In genomic region chr4:132747664-132748259, GRCm38 (mm10) we compare ENCODE assay signal across 8 mouse cellular contexts. TPM values are rescaled to one million over a fixed set of nuclear protein-coding genes. Genes with fewer than 3 reads are reported as not detected.
DNase-seq lines count a peak whose midpoint lies in the region; ATAC-seq and TF ChIP-seq lines count a peak whose summit lies in the region.

No protein-coding gene starts in this region.

- 0 out of 2 replicates have a peak overlapping the region, but pooled peaks have one; percentile 3 for H3K4me3 ChIP-seq in heart, postnatal 0 days (ENCODE audit: low read depth, low read length)
- H3K4me3 ChIP-seq in limb, embryonic 15.5 days: no peak overlapping the region
- H3K4me3 ChIP-seq in midbrain, embryonic 15.5 days: no peak overlapping the region
- H3K4me3 ChIP-seq in forebrain, embryonic 13.5 days: no peak overlapping the region

- H3K27me3 ChIP-seq in heart, postnatal 0 days (ENCODE audit: control insufficient read depth, insufficient read depth, low read length): no peaks in the 10 kb centered on the region
- H3K27me3 ChIP-seq in limb, embryonic 15.5 days: no peaks in the 10 kb centered on the region
- no peaks in the 10 kb centered on the region for H3K27me3 ChIP-seq in midbrain, embryonic 15.5 days (replicated peaks)
- H3K27me3 ChIP-seq in forebrain, embryonic 13.5 days: no peaks in the 10 kb centered on the region

- no peaks in the 10 kb centered on the region for H3K9me3 ChIP-seq in heart, postnatal 0 days (replicated peaks; ENCODE audit: control insufficient read depth, low read length)
- no peaks in the 10 kb centered on the region for H3K9me3 ChIP-seq in limb, embryonic 15.5 days
- H3K9me3 ChIP-seq in midbrain, embryonic 15.5 days: no peaks in the 10 kb centered on the region
- no peaks in the 10 kb centered on the region for H3K9me3 ChIP-seq in forebrain, embryonic 13.5 days (replicated peaks)

- peaks cover 10% of the 10 kb centered on the region for H3K4me1 ChIP-seq in heart, postnatal 0 days (ENCODE audit: control insufficient read depth, insufficient read depth)
- no peaks in the 10 kb centered on the region for H3K4me1 ChIP-seq in limb, embryonic 15.5 days
- H3K4me1 ChIP-seq in midbrain, embryonic 15.5 days: peaks cover 15% of the 10 kb centered on the region
- 0 out of 2 replicates have a peak, but pooled peaks cover 9% of the 10 kb centered on the region for H3K4me1 ChIP-seq in forebrain, embryonic 13.5 days

- ATAC-seq in heart, postnatal 0 days (ENCODE audit: insufficient read depth, low read depth): peak; percentile 76
- no peak for ATAC-seq in limb, embryonic 15.5 days (ENCODE audit: insufficient number of reproducible peaks, low FRiP score, low TSS enrichment, low read depth)
- ATAC-seq in midbrain, embryonic 15.5 days (replicated peaks): no peak
- ATAC-seq in forebrain, embryonic 13.5 days: no peak

- 46% methylated on average over 9 of the region's 9 CpGs for WGBS in heart, postnatal 0 days
- WGBS in limb, embryonic 15.5 days: 69% methylated on average over 9 of the region's 9 CpGs
- WGBS in midbrain, embryonic 15.5 days: 80% methylated on average over 9 of the region's 9 CpGs
- WGBS in forebrain, embryonic 13.5 days: 78% methylated on average over 9 of the region's 9 CpGs

- DNase-seq in urinary bladder, postnatal 14 days (ENCODE audit: low spot score): peak; percentile 22
- DNase-seq in urinary bladder, adult 2 months (ENCODE audit: low spot score): no peak
- DNase-seq in heart, postnatal 0 days (ENCODE audit: low spot score): no peak
- peak; percentile 37 to 50 for DNase-seq in natural killer cell, adult 2 months (ENCODE audit: low spot score in 2 of 2)
- DNase-seq in frontal cortex, adult 2 months (ENCODE audit: extremely low spot score in 1 of 2, low spot score in 1 of 2): no peak

- TF ChIP-seq EP300 in heart, postnatal 0 days (IDR thresholded peaks at IDR 0.05; ENCODE audit: low read depth): peak; percentile 40; the same call in 1 of the 2 replicates

- no peak overlapping the region; the same call in 1 of the 2 replicates for H3K9ac ChIP-seq in heart, postnatal 0 days (replicated peaks; ENCODE audit: low read depth, low read length)
- no peak overlapping the region for H3K9ac ChIP-seq in limb, embryonic 15.5 days
- H3K9ac ChIP-seq in midbrain, embryonic 15.5 days: no peak overlapping the region
- no peak overlapping the region for H3K9ac ChIP-seq in forebrain, embryonic 13.5 days

- TF ChIP-seq CTCF in heart, postnatal 0 days (IDR thresholded peaks at IDR 0.05; ENCODE audit: low read depth): no peak

- H3K27ac ChIP-seq in heart, postnatal 0 days (ENCODE audit: low read depth): peak overlapping the region; percentile 87
- H3K27ac ChIP-seq in limb, embryonic 15.5 days: peak overlapping the region; percentile 33; the same call in 1 of the 2 replicates
- H3K27ac ChIP-seq in midbrain, embryonic 15.5 days: no peak overlapping the region
- H3K27ac ChIP-seq in forebrain, embryonic 13.5 days: no peak overlapping the region

- H3K36me3 ChIP-seq in heart, postnatal 0 days (replicated peaks; ENCODE audit: control insufficient read depth, insufficient read depth, low read length): no peaks in the 10 kb centered on the region
- H3K36me3 ChIP-seq in limb, embryonic 15.5 days: no peaks in the 10 kb centered on the region
- H3K36me3 ChIP-seq in midbrain, embryonic 15.5 days (replicated peaks): no peaks in the 10 kb centered on the region
- H3K36me3 ChIP-seq in forebrain, embryonic 13.5 days (ENCODE audit: poor library complexity, severe bottlenecking): no peaks in the 10 kb centered on the region

- peak overlapping the region; percentile 20 for H3K4me2 ChIP-seq in heart, postnatal 0 days (ENCODE audit: low read depth, low read length)
- H3K4me2 ChIP-seq in limb, embryonic 15.5 days: no peak overlapping the region
- H3K4me2 ChIP-seq in midbrain, embryonic 15.5 days: no peak overlapping the region
- H3K4me2 ChIP-seq in forebrain, embryonic 13.5 days: no peak overlapping the region

RNA-seq across cellular contexts. Expression of gene Smpdl3b, which starts 9.3 kb away (rescaled TPM):
- 24.0 and 26.4 TPM in 2 replicates for polyA plus RNA-seq in urinary bladder, adult 2 months (2012; rRNA removed)
- 0.11 and 2.6 TPM in 2 replicates for total RNA-seq in heart, postnatal 0 days (2014; rRNA removed; ENCODE audit: low replicate concordance)
- polyA plus RNA-seq in heart, postnatal 0 days (2015; fragmentation: Nextera tagmentation; extraction: Ambion mirVana): 1.7 TPM in 2 replicates
- polyA plus RNA-seq in limb, embryonic 15.5 days (2015; fragmentation: Nextera tagmentation; extraction: Ambion mirVana): 7.8 and 7.9 TPM in 2 replicates
- 0.79 and 1.0 TPM in 2 replicates for polyA plus RNA-seq in midbrain, embryonic 15.5 days (2015; fragmentation: Nextera tagmentation; extraction: Ambion mirVana)
- 2.2 and 3.1 TPM in 2 replicates for polyA plus RNA-seq in frontal cortex, adult 2 months (2012; rRNA removed)
- 1.7 and 2.7 TPM in 2 replicates for polyA plus RNA-seq in forebrain, embryonic 13.5 days (2015; fragmentation: Nextera tagmentation; extraction: Ambion mirVana)

RNA-seq across cellular contexts. Expression of gene Xkr8, which starts 15.4 kb away (rescaled TPM):
- polyA plus RNA-seq in urinary bladder, adult 2 months (2012; rRNA removed): 3.9 and 6.0 TPM in 2 replicates
- total RNA-seq in heart, postnatal 0 days (2014; rRNA removed; ENCODE audit: low replicate concordance): 0.53 and 0.54 TPM in 2 replicates
- polyA plus RNA-seq in heart, postnatal 0 days (2015; fragmentation: Nextera tagmentation; extraction: Ambion mirVana): 2.1 and 3.0 TPM in 2 replicates
- 6.0 and 7.2 TPM in 2 replicates for polyA plus RNA-seq in limb, embryonic 15.5 days (2015; fragmentation: Nextera tagmentation; extraction: Ambion mirVana)
- polyA plus RNA-seq in midbrain, embryonic 15.5 days (2015; fragmentation: Nextera tagmentation; extraction: Ambion mirVana): 4.0 and 5.4 TPM in 2 replicates
- polyA plus RNA-seq in frontal cortex, adult 2 months (2012; rRNA removed): 3.0 and 4.1 TPM in 2 replicates
- 3.2 and 3.3 TPM in 2 replicates for polyA plus RNA-seq in forebrain, embryonic 13.5 days (2015; fragmentation: Nextera tagmentation; extraction: Ambion mirVana)

RNA-seq across cellular contexts. Expression of gene Rpa2, which starts 20.4 kb away (rescaled TPM):
- polyA plus RNA-seq in urinary bladder, adult 2 months (2012; rRNA removed): 13.3 and 16.8 TPM in 2 replicates
- total RNA-seq in heart, postnatal 0 days (2014; rRNA removed; ENCODE audit: low replicate concordance): 26.1 and 56.1 TPM in 2 replicates
- polyA plus RNA-seq in heart, postnatal 0 days (2015; fragmentation: Nextera tagmentation; extraction: Ambion mirVana): 32.0 and 35.0 TPM in 2 replicates
- 97.9 and 105 TPM in 2 replicates for polyA plus RNA-seq in limb, embryonic 15.5 days (2015; fragmentation: Nextera tagmentation; extraction: Ambion mirVana)
- polyA plus RNA-seq in midbrain, embryonic 15.5 days (2015; fragmentation: Nextera tagmentation; extraction: Ambion mirVana): 32.9 and 34.5 TPM in 2 replicates
- 13.2 and 16.6 TPM in 2 replicates for polyA plus RNA-seq in frontal cortex, adult 2 months (2012; rRNA removed)
- 114 and 123 TPM in 2 replicates for polyA plus RNA-seq in forebrain, embryonic 13.5 days (2015; fragmentation: Nextera tagmentation; extraction: Ambion mirVana)

RNA-seq across cellular contexts. Expression of gene Themis2, which starts 48.4 kb away (rescaled TPM):
- polyA plus RNA-seq in urinary bladder, adult 2 months (2012; rRNA removed): 5.0 and 7.6 TPM in 2 replicates
- total RNA-seq in heart, postnatal 0 days (2014; rRNA removed; ENCODE audit: low replicate concordance): 0.73 and 1.2 TPM in 2 replicates
- 0.78 and 1.1 TPM in 2 replicates for polyA plus RNA-seq in heart, postnatal 0 days (2015; fragmentation: Nextera tagmentation; extraction: Ambion mirVana)
- 1.3 and 1.8 TPM in 2 replicates for polyA plus RNA-seq in limb, embryonic 15.5 days (2015; fragmentation: Nextera tagmentation; extraction: Ambion mirVana)
- polyA plus RNA-seq in midbrain, embryonic 15.5 days (2015; fragmentation: Nextera tagmentation; extraction: Ambion mirVana): 0.62 and 0.65 TPM in 2 replicates
- 1.1 and 1.2 TPM in 2 replicates for polyA plus RNA-seq in frontal cortex, adult 2 months (2012; rRNA removed)
- polyA plus RNA-seq in forebrain, embryonic 13.5 days (2015; fragmentation: Nextera tagmentation; extraction: Ambion mirVana): 0.20 and 0.26 TPM in 2 replicates

Comparison
In these comparisons a context has a peak if more than half of its experiments do, and no peak if none do; other contexts are left out.
1. DNase-seq: peak in urinary bladder, postnatal 14 days (single experiment) and natural killer cell, adult 2 months (2 of 2); none in urinary bladder, adult 2 months (single experiment), heart, postnatal 0 days (single experiment) and frontal cortex, adult 2 months (0 of 2).
2. H3K27ac ChIP-seq: peak in heart, postnatal 0 days (single experiment) and limb, embryonic 15.5 days (single experiment); none in midbrain, embryonic 15.5 days (single experiment) and forebrain, embryonic 13.5 days (single experiment).